Mouse (Mus musculus): ENCODE data around the gene Ankrd53. TPM values are rescaled to one million over a fixed set of nuclear protein-coding genes. Genes with fewer than 3 reads are reported as not detected.
"Not testable (repeated sequence)": the region's sequence is repeated elsewhere in the genome, so short reads cannot be mapped to it uniquely, and the experiment has no call there.

Ankrd53 gene
- total RNA-seq, 2 experiments from 2014 or later: not detected

- peak in 1 of 2 experiments; percentile 16 for DNase-seq (ENCODE audit: low spot score in 2 of 2)
These were observed 512 bp downstream of the Ankrd53 start for GRCm38 (mm10) chr6:83762880-83763431.

GRCm38 (mm10) chr6:83766982-83767381 is 4.5 kb downstream of the Ankrd53 start:
- DNase-seq (ENCODE audit: low spot score in 2 of 2): no peak

- DNase-seq (ENCODE audit: low spot score in 2 of 2): no peak
These were observed 6.0 kb downstream of the Ankrd53 start for GRCm38 (mm10) chr6:83768485-83768884.

GRCm38 (mm10) chr6:83774126-83774525 is 11.7 kb downstream of the Ankrd53 start:
- DNase-seq (ENCODE audit: low spot score in 2 of 2): no peak

- no peak for DNase-seq (ENCODE audit: low spot score in 2 of 2)
These were observed 12.5 kb downstream of the Ankrd53 start for GRCm38 (mm10) chr6:83774781-83775563.

- DNase-seq (ENCODE audit: low spot score in 2 of 2): peak; percentile 90 to 93
These were observed 13.3 kb downstream of the Ankrd53 start, which contains the start of gene Tex261 for GRCm38 (mm10) chr6:83775638-83776293. TSS of gene Tex261 (minus strand) at chr6:83775813.

- DNase-seq (ENCODE audit: low spot score in 2 of 2): no peak
These were observed 15.9 kb downstream of the Ankrd53 start for GRCm38 (mm10) chr6:83778306-83778705.

GRCm38 (mm10) chr6:83779026-83779425 is 16.6 kb downstream of the Ankrd53 start:
- DNase-seq (ENCODE audit: low spot score in 2 of 2): peak; percentile 46 to 55

- DNase-seq (ENCODE audit: low spot score in 2 of 2): no peak
These were observed 24.0 kb downstream of the Ankrd53 start for GRCm38 (mm10) chr6:83786426-83786825.

GRCm38 (mm10) chr6:83788554-83788953 is 26.1 kb downstream of the Ankrd53 start:
- DNase-seq (ENCODE audit: low spot score in 2 of 2): no peak

GRCm38 (mm10) chr6:83790533-83790932 is 28.1 kb downstream of the Ankrd53 start:
- DNase-seq (ENCODE audit: low spot score in 2 of 2): not testable (repeated sequence)

- no peak for DNase-seq (ENCODE audit: low spot score in 2 of 2)
These were observed 28.9 kb downstream of the Ankrd53 start for GRCm38 (mm10) chr6:83791251-83791890.

GRCm38 (mm10) chr6:83794760-83795296 is 32.4 kb downstream of the Ankrd53 start, which contains the start of gene Nagk:
TSS of gene Nagk (plus strand) at chr6:83794982.
- DNase-seq (ENCODE audit: low spot score in 2 of 2): peak; percentile 86 to 93

- peak in 1 of 2 experiments; percentile 62 for DNase-seq (ENCODE audit: low spot score in 2 of 2)
These were observed 33.1 kb downstream of the Ankrd53 start for GRCm38 (mm10) chr6:83795492-83795900.

GRCm38 (mm10) chr6:83796686-83797085 is 34.2 kb downstream of the Ankrd53 start:
- DNase-seq (ENCODE audit: low spot score in 2 of 2): no peak

GRCm38 (mm10) chr6:83802033-83802432 is 39.6 kb downstream of the Ankrd53 start:
- no peak for DNase-seq (ENCODE audit: low spot score in 2 of 2)

GRCm38 (mm10) chr6:83802846-83803245 is 40.4 kb downstream of the Ankrd53 start:
- no peak for DNase-seq (ENCODE audit: low spot score in 2 of 2)

- DNase-seq (ENCODE audit: low spot score in 2 of 2): no peak
These were observed 53.4 kb downstream of the Ankrd53 start for GRCm38 (mm10) chr6:83815801-83816200.

Measured in layer of hippocampus, postnatal 10 days (tissue).